Mouse (Mus musculus): ENCODE measurements around the gene Arhgap18. TPM values are rescaled to one million over a fixed set of nuclear protein-coding genes. Genes with fewer than 3 reads are reported as not detected.
A peak's percentile ranks its signal among the peaks of the same experiment; 100 is the strongest.
"Not testable (repeated sequence)": the region's sequence is repeated elsewhere in the genome, so short reads cannot be mapped to it uniquely, and the experiment has no call there.

The Arhgap18 gene
- polyA plus RNA-seq, 1 experiment = 6.2 TPM

GRCm38 (mm10) chr10:26912112-26912797 is 159.0 kb downstream of the Arhgap18 start:
- Histone ChIP-seq H3K27ac (ENCODE audit: insufficient read depth, low read length) (no peak overlapping the region), H3K4me1 (ENCODE audit: control insufficient read depth, insufficient read depth, low read length) (no peaks in the 10 kb centered on the region; the same call in 1 of the 2 replicates), H3K4me3 (ENCODE audit: insufficient read depth, low read length) (no peak overlapping the region)
- TF ChIP-seq POLR2A (IDR thresholded peaks at IDR 0.05; ENCODE audit: extremely low read depth, insufficient read depth, low read length) (no peak), CTCF (IDR thresholded peaks at IDR 0.05; ENCODE audit: extremely low read depth, insufficient read depth, low read length) (no peak)

GRCm38 (mm10) chr10:26912807-26913206 is 159.6 kb downstream of the Arhgap18 start:
- no peaks in the 10 kb centered on the region; the same call in 1 of the 2 replicates for H3K4me1 ChIP-seq (ENCODE audit: control insufficient read depth, insufficient read depth, low read length)
- TF ChIP-seq CTCF (IDR thresholded peaks at IDR 0.05; ENCODE audit: extremely low read depth, insufficient read depth, low read length) (no peak), POLR2A (IDR thresholded peaks at IDR 0.05; ENCODE audit: extremely low read depth, insufficient read depth, low read length) (no peak)
- no peak overlapping the region for H3K4me3 ChIP-seq (ENCODE audit: insufficient read depth, low read length)
- H3K27ac ChIP-seq (ENCODE audit: insufficient read depth, low read length) = no peak overlapping the region

- H3K4me1 ChIP-seq (ENCODE audit: control insufficient read depth, insufficient read depth, low read length) = no peaks in the 10 kb centered on the region
- TF ChIP-seq POLR2A (IDR thresholded peaks at IDR 0.05; ENCODE audit: extremely low read depth, insufficient read depth, low read length) (no peak), CTCF (IDR thresholded peaks at IDR 0.05; ENCODE audit: extremely low read depth, insufficient read depth, low read length) (peak; percentile 65; the same call in 1 of the 2 replicates)
- H3K27ac ChIP-seq (ENCODE audit: insufficient read depth, low read length) = no peak overlapping the region
- H3K4me3 ChIP-seq (ENCODE audit: insufficient read depth, low read length) = no peak overlapping the region
Measured at GRCm38 (mm10) chr10:26919307-26919977, 166.2 kb downstream of the Arhgap18 start.

GRCm38 (mm10) chr10:26920383-26920979 is 167.3 kb downstream of the Arhgap18 start:
- TF ChIP-seq POLR2A (IDR thresholded peaks at IDR 0.05; ENCODE audit: extremely low read depth, insufficient read depth, low read length) (no peak), CTCF (IDR thresholded peaks at IDR 0.05; ENCODE audit: extremely low read depth, insufficient read depth, low read length) (no peak)
- Histone ChIP-seq H3K4me1 (ENCODE audit: control insufficient read depth, insufficient read depth, low read length) (no peaks in the 10 kb centered on the region), H3K27ac (ENCODE audit: insufficient read depth, low read length) (no peak overlapping the region), H3K4me3 (ENCODE audit: insufficient read depth, low read length) (no peak overlapping the region)

- H3K27ac ChIP-seq (ENCODE audit: insufficient read depth, low read length) = not testable (repeated sequence)
Measured at GRCm38 (mm10) chr10:26936056-26936455, 182.8 kb downstream of the Arhgap18 start.

GRCm38 (mm10) chr10:26938464-26938863 is 185.2 kb downstream of the Arhgap18 start:
- not testable (repeated sequence) for H3K27ac ChIP-seq (ENCODE audit: insufficient read depth, low read length); H3K4me3 ChIP-seq (ENCODE audit: insufficient read depth, low read length); H3K4me1 ChIP-seq (ENCODE audit: control insufficient read depth, insufficient read depth, low read length)

More at GRCm38 (mm10) chr10:26936056-26936455, 182.8 kb downstream of the Arhgap18 start:
- not testable (repeated sequence) for H3K4me3 ChIP-seq (ENCODE audit: insufficient read depth, low read length); H3K4me1 ChIP-seq (ENCODE audit: control insufficient read depth, insufficient read depth, low read length)

- TF ChIP-seq POLR2A (IDR thresholded peaks at IDR 0.05; ENCODE audit: extremely low read depth, insufficient read depth, low read length) (no peak), CTCF (IDR thresholded peaks at IDR 0.05; ENCODE audit: extremely low read depth, insufficient read depth, low read length) (no peak)
- no peak overlapping the region for H3K4me3 ChIP-seq (ENCODE audit: insufficient read depth, low read length)
- no peak overlapping the region for H3K27ac ChIP-seq (ENCODE audit: insufficient read depth, low read length)
- H3K4me1 ChIP-seq (ENCODE audit: control insufficient read depth, insufficient read depth, low read length) = no peaks in the 10 kb centered on the region
Measured at GRCm38 (mm10) chr10:26939549-26939948, 186.3 kb downstream of the Arhgap18 start.

GRCm38 (mm10) chr10:26948331-26948730 is 195.1 kb downstream of the Arhgap18 start:
- TF ChIP-seq CTCF (IDR thresholded peaks at IDR 0.05; ENCODE audit: extremely low read depth, insufficient read depth, low read length) (no peak), POLR2A (IDR thresholded peaks at IDR 0.05; ENCODE audit: extremely low read depth, insufficient read depth, low read length) (no peak)
- no peak overlapping the region for H3K27ac ChIP-seq (ENCODE audit: insufficient read depth, low read length)
- H3K4me3 ChIP-seq (ENCODE audit: insufficient read depth, low read length) = no peak overlapping the region
- H3K4me1 ChIP-seq (ENCODE audit: control insufficient read depth, insufficient read depth, low read length) = no peaks in the 10 kb centered on the region

- TF ChIP-seq CTCF (IDR thresholded peaks at IDR 0.05; ENCODE audit: extremely low read depth, insufficient read depth, low read length) (0 out of 2 replicates have a peak, but pooled peaks have one; percentile 2), POLR2A (IDR thresholded peaks at IDR 0.05; ENCODE audit: extremely low read depth, insufficient read depth, low read length) (no peak)
- Histone ChIP-seq H3K27ac (ENCODE audit: insufficient read depth, low read length) (no peak overlapping the region), H3K4me1 (ENCODE audit: control insufficient read depth, insufficient read depth, low read length) (no peaks in the 10 kb centered on the region), H3K4me3 (ENCODE audit: insufficient read depth, low read length) (no peak overlapping the region)
Measured at GRCm38 (mm10) chr10:26949667-26950066, 196.4 kb downstream of the Arhgap18 start.

- no peak overlapping the region for H3K4me3 ChIP-seq (ENCODE audit: insufficient read depth, low read length)
- no peaks in the 10 kb centered on the region for H3K4me1 ChIP-seq (ENCODE audit: control insufficient read depth, insufficient read depth, low read length)
- TF ChIP-seq POLR2A (IDR thresholded peaks at IDR 0.05; ENCODE audit: extremely low read depth, insufficient read depth, low read length) (no peak), CTCF (IDR thresholded peaks at IDR 0.05; ENCODE audit: extremely low read depth, insufficient read depth, low read length) (no peak)
- no peak overlapping the region for H3K27ac ChIP-seq (ENCODE audit: insufficient read depth, low read length)
Measured at GRCm38 (mm10) chr10:26950448-26950847, 197.2 kb downstream of the Arhgap18 start.

Measured in cortical plate, adult 2 months (tissue).